Mouse (Mus musculus) naive thymus-derived CD4-positive, alpha-beta T cell, adult 2 months (primary cell): Measurements from ENCODE around the gene Adamts6.

ENCODE experiments used
- DNase-seq: peaks from one replicate; pipeline ENCODE4 v3.0.0-alpha.2; 2011; ENCODE audit warnings: low read depth

The Adamts6 gene

GRCm38 (mm10) chr13:104287366-104288225 lies at the start of gene Adamts6:
TSS of gene Adamts6 (plus strand) at chr13:104287835.
- peak; percentile 66 for DNase-seq

- no peak for DNase-seq
These were observed 28.6 kb upstream of the Adamts6 start for GRCm38 (mm10) chr13:104258997-104259396.

GRCm38 (mm10) chr13:104285031-104285431 lies 2.6 kb upstream of the Adamts6 start:
- peak; percentile 70 for DNase-seq

- DNase-seq, result peak; percentile 71
These were observed 1.8 kb upstream of the Adamts6 start for GRCm38 (mm10) chr13:104285737-104286311.

GRCm38 (mm10) chr13:104286336-104286735 lies 1.3 kb upstream of the Adamts6 start:
- DNase-seq, result peak; percentile 62

- peak; percentile 94 for DNase-seq
These were observed 732 bp upstream of the Adamts6 start for GRCm38 (mm10) chr13:104286897-104287309.

- DNase-seq, result peak; percentile 60
These were observed 708 bp downstream of the Adamts6 start for GRCm38 (mm10) chr13:104288226-104288859.

GRCm38 (mm10) chr13:104289176-104289575 lies 1.5 kb downstream of the Adamts6 start:
- peak; percentile 52 for DNase-seq

GRCm38 (mm10) chr13:104295472-104295871 lies 7.8 kb downstream of the Adamts6 start:
- DNase-seq, result no peak

GRCm38 (mm10) chr13:104329336-104329735 lies 41.7 kb downstream of the Adamts6 start:
- no peak for DNase-seq

GRCm38 (mm10) chr13:104329742-104330141 lies 42.1 kb downstream of the Adamts6 start:
- DNase-seq, result no peak

GRCm38 (mm10) chr13:104352590-104352989 lies 65.0 kb downstream of the Adamts6 start:
- DNase-seq, result no peak

- no peak for DNase-seq
These were observed 106.1 kb downstream of the Adamts6 start for GRCm38 (mm10) chr13:104393427-104394356.

- no peak for DNase-seq
These were observed 110.2 kb downstream of the Adamts6 start for GRCm38 (mm10) chr13:104397814-104398213.

- no peak for DNase-seq
These were observed 145.1 kb downstream of the Adamts6 start for GRCm38 (mm10) chr13:104432734-104433133.

- no peak for DNase-seq
These were observed 154.9 kb downstream of the Adamts6 start for GRCm38 (mm10) chr13:104442559-104442958.

- DNase-seq, result no peak
These were observed 157.8 kb downstream of the Adamts6 start for GRCm38 (mm10) chr13:104445437-104445836.

- no peak for DNase-seq
These were observed 159.3 kb downstream of the Adamts6 start for GRCm38 (mm10) chr13:104446974-104447373.

GRCm38 (mm10) chr13:104447470-104447869 lies 159.8 kb downstream of the Adamts6 start:
- no peak for DNase-seq

- DNase-seq, result no peak
These were observed 160.7 kb downstream of the Adamts6 start for GRCm38 (mm10) chr13:104448349-104448748.

GRCm38 (mm10) chr13:104453271-104453974 lies 165.8 kb downstream of the Adamts6 start:
- DNase-seq, result no peak
